Mouse (Mus musculus) myocyte (in vitro differentiated cells): ENCODE results near the gene Slc26a6.

Experiments used
- CEBPB ChIP-seq: IDR thresholded peaks from 2 replicates; pipeline ENCODE4 v1.6.1; 2011; ENCODE audit warnings: mild to moderate bottlenecking, moderate library complexity; ENCODE audit not compliant: poor library complexity, insufficient read depth, severe bottlenecking
- MAX ChIP-seq: IDR thresholded peaks from one replicate; pipeline ENCODE4 v1.6.1; 2011; ENCODE audit warnings: low read depth, mild to moderate bottlenecking, control low read depth
- MYOG ChIP-seq, 3 experiments: IDR thresholded peaks; one replicate each; pipeline ENCODE4 v1.6.1; 2011; ENCODE audit warnings: control low read depth in 2 of 3, low read depth in 2 of 3, mild to moderate bottlenecking in 2 of 3; ENCODE audit not compliant: insufficient read length in 2 of 3, control insufficient read depth in 1 of 3, insufficient read depth in 1 of 3
- POLR2A ChIP-seq: IDR thresholded peaks from one replicate; pipeline ENCODE4 v1.6.1; 2011; ENCODE audit warnings: low read depth, mild to moderate bottlenecking, control low read depth, moderate library complexity; ENCODE audit not compliant: insufficient read length
- POLR2AphosphoS2 ChIP-seq: IDR thresholded peaks from one replicate; pipeline ENCODE4 v1.6.1; 2011; ENCODE audit warnings: low read depth, control low read depth; ENCODE audit not compliant: insufficient read length
- REST ChIP-seq: IDR thresholded peaks from one replicate; pipeline ENCODE4 v1.6.1; 2011; ENCODE audit warnings: mild to moderate bottlenecking, control low read depth, moderate library complexity; ENCODE audit not compliant: insufficient read depth, insufficient read length
- SRF ChIP-seq: IDR thresholded peaks from one replicate; pipeline ENCODE4 v1.6.1; 2011; ENCODE audit warnings: low read depth; ENCODE audit not compliant: control insufficient read depth, insufficient read length

DNA sequence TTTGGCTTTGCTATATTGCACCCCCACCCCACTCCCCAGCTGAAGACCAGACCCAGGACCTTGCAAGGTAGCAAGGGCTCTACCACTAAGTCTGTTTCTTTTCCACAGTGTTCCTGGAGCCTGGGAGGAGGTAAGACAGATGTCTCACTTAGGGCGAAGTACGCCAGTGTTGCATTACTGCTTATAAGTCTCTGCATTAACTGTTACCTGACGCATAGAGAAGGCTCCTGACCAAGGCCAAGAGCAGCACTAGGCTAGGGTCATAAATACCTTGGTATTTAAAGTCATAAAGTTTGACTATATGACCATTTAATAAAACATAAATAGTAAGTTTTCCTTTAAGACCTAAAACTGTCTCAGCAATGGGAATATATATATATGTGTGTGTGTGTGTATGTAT, 75.3 kb downstream of the Slc26a6 start:
- TF ChIP-seq POLR2AphosphoS2 (no peak), REST (no peak), POLR2A (no peak), SRF (no peak), MAX (no peak), MYOG (IDR thresholded peaks at IDR 0.05; ENCODE audit: control insufficient read depth in 1 of 3, insufficient read depth in 1 of 3, insufficient read length in 2 of 3, low read depth in 2 of 3) (no peak), CEBPB (no peak)
